Mouse (Mus musculus) ES-E14 (cell line): ENCODE results near the gene Ppp1r1c. TPM values are rescaled to one million over a fixed set of nuclear protein-coding genes. Genes with fewer than 3 reads are reported as not detected.

Source experiments
- DNase-seq: peaks from one replicate; pipeline ENCODE4 v3.0.0-alpha.2; 2013; ENCODE audit warnings: low read depth, low spot score
- H3K27ac ChIP-seq: 2 replicates; pipeline ENCODE4 v1.5.1; 2012; ENCODE audit warnings: low read depth, mild to moderate bottlenecking, low read length, moderate library complexity, mixed read lengths; ENCODE audit not compliant: poor library complexity, insufficient read depth, severe bottlenecking
- H3K36me3 ChIP-seq: 2 replicates; pipeline ENCODE4 v1.6.1; 2012; ENCODE audit warnings: mild to moderate bottlenecking, low read length, moderate library complexity, mixed read lengths; ENCODE audit not compliant: control insufficient read depth, poor library complexity, insufficient read depth, severe bottlenecking
- H3K4me1 ChIP-seq, 2 experiments: fragments of 150-350 bp in 1 of 2; sonication (generic) in 1 of 2; 2 replicates each; pipeline ENCODE4 v1.6.1; 2012; ENCODE audit warnings: low read length in 2 of 2, mild to moderate bottlenecking in 1 of 2, mixed read lengths in 1 of 2; ENCODE audit not compliant: control insufficient read depth in 2 of 2, insufficient read depth in 2 of 2, poor library complexity in 1 of 2
- H3K4me3 ChIP-seq, 2 experiments: fragments of 150-350 bp in 1 of 2; sonication (generic) in 1 of 2; 2 replicates each; pipeline ENCODE4 v1.5.1; 2012; ENCODE audit warnings: low read length in 2 of 2, low read depth in 1 of 2, mild to moderate bottlenecking in 1 of 2, mixed read lengths in 1 of 2; ENCODE audit not compliant: insufficient read depth in 1 of 2, poor library complexity in 1 of 2, severe bottlenecking in 1 of 2
- H3K9ac ChIP-seq: 2 replicates; pipeline ENCODE4 v1.6.1; 2012; ENCODE audit warnings: low read depth, mild to moderate bottlenecking, low read length, mixed read lengths; ENCODE audit not compliant: poor library complexity, insufficient read depth, severe bottlenecking
- H3K9me3 ChIP-seq: fragments of 150-350 bp; sonication (generic); 2 replicates; pipeline ENCODE4 v1.6.1; 2012; ENCODE audit warnings: low read depth, mild to moderate bottlenecking, low read length; ENCODE audit not compliant: control insufficient read depth, insufficient read depth
- CHD2 ChIP-seq: IDR thresholded peaks from 2 replicates; pipeline ENCODE4 v1.6.1; 2014; ENCODE audit warnings: mild to moderate bottlenecking, low read depth, low read length, inconsistent platforms
- HCFC1 ChIP-seq: IDR thresholded peaks from 2 replicates; pipeline ENCODE4 v1.6.1; 2012; ENCODE audit warnings: low read length, inconsistent platforms, borderline replicate concordance; ENCODE audit not compliant: insufficient read depth
- MAFK ChIP-seq: IDR thresholded peaks from 2 replicates; pipeline ENCODE4 v1.6.1; 2014; ENCODE audit warnings: mild to moderate bottlenecking, low read depth, low read length, inconsistent platforms; ENCODE audit not compliant: insufficient read depth
- ZC3H11A ChIP-seq: IDR thresholded peaks from 2 replicates; pipeline ENCODE4 v1.6.1; 2012; ENCODE audit warnings: low read depth, mild to moderate bottlenecking, inconsistent platforms, low read length, borderline replicate concordance
- ZNF384 ChIP-seq: IDR thresholded peaks from 2 replicates; pipeline ENCODE4 v1.6.1; 2012; ENCODE audit warnings: low read depth, low read length, inconsistent platforms
- in situ Hi-C, 2 experiments: fragments of 600-800 bp; cut with MboI; formaldehyde crosslinking; loops; one replicate each; pipeline ENCODE4 v1.15.1; 2025; ENCODE audit warnings: low sequenced_read_pairs in 2 of 2, inconsistent platforms in 1 of 2; ENCODE audit not compliant: unreplicated experiment in 2 of 2
- total RNA-seq: library from RNA; depleted of rRNA; stranded (reverse); fragments of 300-350 nt; gene quantifications from 2 replicates; pipeline ENCODE4 v1.2.3, GENCODE M21; 2012

Gene Ppp1r1c
- total RNA-seq, 1 experiment, result not detected

GRCm38 (mm10) chr2:79704773-79705172 lies 2.8 kb upstream of the Ppp1r1c start:
- no peak for TF ChIP-seq ZNF384
- no peak for TF ChIP-seq HCFC1
- no peak for TF ChIP-seq ZC3H11A
- no peak for TF ChIP-seq CHD2
- TF ChIP-seq MAFK, result no peak
- no peaks in the 10 kb centered on the region for H3K36me3 ChIP-seq
- DNase-seq, result no peak
- in situ Hi-C loops, result no loop called here
- no peak overlapping the region for H3K9ac ChIP-seq
- no peak overlapping the region for H3K4me3 ChIP-seq
- H3K9me3 ChIP-seq, result no peaks in the 10 kb centered on the region
- H3K4me1 ChIP-seq, result no peaks in the 10 kb centered on the region
- no peak overlapping the region for H3K27ac ChIP-seq

GRCm38 (mm10) chr2:79713662-79714091 lies 6.1 kb downstream of the Ppp1r1c start:
- Histone ChIP-seq H3K36me3 (no peaks in the 10 kb centered on the region), H3K9ac (no peak overlapping the region), H3K27ac (no peak overlapping the region), H3K4me3 (no peak overlapping the region), H3K9me3 (no peaks in the 10 kb centered on the region), H3K4me1 (no peaks in the 10 kb centered on the region)
- in situ Hi-C loops, result no loop called here
- DNase-seq, result no peak
- no peak for TF ChIP-seq CHD2
- TF ChIP-seq HCFC1, result no peak
- TF ChIP-seq ZC3H11A, result no peak
- TF ChIP-seq ZNF384, result no peak
- no peak for TF ChIP-seq MAFK

- H3K4me3 ChIP-seq, result no peak overlapping the region
- no peaks in the 10 kb centered on the region for H3K36me3 ChIP-seq
- no peak for TF ChIP-seq MAFK
- no peak for TF ChIP-seq ZNF384
- no peak for TF ChIP-seq HCFC1
- no peak for TF ChIP-seq ZC3H11A
- DNase-seq, result no peak
- H3K9ac ChIP-seq, result no peak overlapping the region
- H3K9me3 ChIP-seq, result no peaks in the 10 kb centered on the region
- in situ Hi-C loops, result no loop called here
- H3K27ac ChIP-seq, result no peak overlapping the region
- no peaks in the 10 kb centered on the region for H3K4me1 ChIP-seq
Observed at GRCm38 (mm10) chr2:79714745-79715144, 7.2 kb downstream of the Ppp1r1c start.

GRCm38 (mm10) chr2:79715925-79716324 lies 8.3 kb downstream of the Ppp1r1c start:
- no peaks in the 10 kb centered on the region for H3K9me3 ChIP-seq
- H3K36me3 ChIP-seq, result no peaks in the 10 kb centered on the region
- no peak overlapping the region for H3K9ac ChIP-seq
- no peak for DNase-seq
- no peaks in the 10 kb centered on the region for H3K4me1 ChIP-seq
- H3K27ac ChIP-seq, result no peak overlapping the region
- no peak overlapping the region for H3K4me3 ChIP-seq
- TF ChIP-seq CHD2 (no peak), HCFC1 (no peak), ZC3H11A (no peak), ZNF384 (no peak), MAFK (no peak)
- in situ Hi-C loops, result no loop called here

- no peak for TF ChIP-seq MAFK
- no peak for TF ChIP-seq HCFC1
- no peak for TF ChIP-seq CHD2
- TF ChIP-seq ZC3H11A, result no peak
- TF ChIP-seq ZNF384, result no peak
- H3K4me1 ChIP-seq, result no peaks in the 10 kb centered on the region
- H3K9me3 ChIP-seq, result no peaks in the 10 kb centered on the region
- in situ Hi-C loops, result no loop called here
- no peak overlapping the region for H3K4me3 ChIP-seq
- no peak for DNase-seq
- no peak overlapping the region for H3K9ac ChIP-seq
- no peak overlapping the region for H3K27ac ChIP-seq
- H3K36me3 ChIP-seq, result no peaks in the 10 kb centered on the region
Observed at GRCm38 (mm10) chr2:79717846-79718245, 10.3 kb downstream of the Ppp1r1c start.
